Mouse (Mus musculus) midbrain, embryonic 10.5 days (tissue): ENCODE measurements around the gene CN725425. TPM values are rescaled to one million over a fixed set of nuclear protein-coding genes. Genes with fewer than 3 reads are reported as not detected.

ENCODE experiments used
- DNase-seq: peaks from one replicate; pipeline ENCODE4 v3.0.0-alpha.2; 2017; ENCODE audit warnings: low spot score
- H3K27ac ChIP-seq: fragments of 300-500 bp; sonication (generic); replicated peaks from 2 replicates; pipeline ENCODE4 v1.5.1; 2016; ENCODE audit warnings: mild to moderate bottlenecking
- H3K27me3 ChIP-seq: fragments of 300-500 bp; sonication (generic); 2 replicates; pipeline ENCODE4 v1.6.1; 2016; ENCODE audit warnings: low read depth, mild to moderate bottlenecking; ENCODE audit not compliant: poor library complexity, severe bottlenecking
- H3K36me3 ChIP-seq: fragments of 300-500 bp; sonication (generic); 2 replicates; pipeline ENCODE4 v1.6.1; 2016; ENCODE audit warnings: mild to moderate bottlenecking, moderate library complexity
- H3K4me1 ChIP-seq: fragments of 300-500 bp; sonication (generic); 2 replicates; pipeline ENCODE4 v1.6.1; 2016
- H3K4me3 ChIP-seq: fragments of 300-500 bp; sonication (generic); 2 replicates; pipeline ENCODE4 v1.5.1; 2016; ENCODE audit warnings: mild to moderate bottlenecking, moderate library complexity
- H3K9me3 ChIP-seq: fragments of 300-500 bp; sonication (generic); replicated peaks from 2 replicates; pipeline ENCODE4 v1.6.1; 2016; ENCODE audit warnings: mild to moderate bottlenecking
- WGBS: fragments of 180-500 bp; shearing (Covaris S2); methylation state at CpG from one replicate; pipeline ENCODE4 v1.1.7; 2016; 5-methylcytosine and 5-hydroxymethylcytosine counted together
- polyA plus RNA-seq: library from polyadenylated mRNA; unstranded; fragments of >200 nt; fragmentation: Nextera tagmentation; extraction: Ambion mirVana; gene quantifications from 2 replicates; pipeline ENCODE4 v1.2.1, GENCODE M21; 2016

CN725425 gene
- polyA plus RNA-seq, 1 experiment from 2014 or later = not detected

GRCm38 (mm10) chr15:91251544-91252408 is 52.5 kb downstream of the CN725425 start:
- no peak for DNase-seq
- 75% methylated on average over 9 of the region's 9 CpGs for WGBS
- Histone ChIP-seq H3K9me3 (no peaks in the 10 kb centered on the region), H3K36me3 (no peaks in the 10 kb centered on the region), H3K27ac (peak overlapping the region; percentile 46), H3K4me1 (peaks cover 16% of the 10 kb centered on the region), H3K27me3 (no peaks in the 10 kb centered on the region), H3K4me3 (no peak overlapping the region)

DNA sequence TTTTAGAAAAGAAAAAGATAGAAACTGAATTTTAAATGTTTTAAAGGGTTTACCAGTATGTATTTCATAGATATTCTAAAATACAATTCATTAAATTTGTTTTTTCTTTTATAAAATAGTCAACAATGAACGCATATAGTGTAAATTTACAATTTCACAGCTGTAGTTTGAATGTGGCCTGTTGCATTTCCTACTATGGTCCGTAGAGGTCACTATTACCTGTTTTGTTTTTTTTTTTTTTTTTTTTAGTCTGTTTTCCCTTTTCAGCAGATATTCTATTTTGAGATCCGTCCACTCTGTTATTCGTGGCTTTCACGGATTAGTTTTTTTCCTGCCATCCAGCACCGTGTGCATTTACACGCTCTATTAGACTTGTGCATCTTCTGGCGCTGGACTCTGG is 53.7 kb downstream of the CN725425 start:
- no peak overlapping the region for H3K4me3 ChIP-seq
- H3K36me3 ChIP-seq = no peaks in the 10 kb centered on the region
- 62% methylated on average over 8 of the region's 8 CpGs for WGBS
- no peak overlapping the region for H3K27ac ChIP-seq
- DNase-seq = no peak
- no peaks in the 10 kb centered on the region for H3K27me3 ChIP-seq
- H3K4me1 ChIP-seq = peaks cover 16% of the 10 kb centered on the region
- H3K9me3 ChIP-seq = no peaks in the 10 kb centered on the region

DNA sequence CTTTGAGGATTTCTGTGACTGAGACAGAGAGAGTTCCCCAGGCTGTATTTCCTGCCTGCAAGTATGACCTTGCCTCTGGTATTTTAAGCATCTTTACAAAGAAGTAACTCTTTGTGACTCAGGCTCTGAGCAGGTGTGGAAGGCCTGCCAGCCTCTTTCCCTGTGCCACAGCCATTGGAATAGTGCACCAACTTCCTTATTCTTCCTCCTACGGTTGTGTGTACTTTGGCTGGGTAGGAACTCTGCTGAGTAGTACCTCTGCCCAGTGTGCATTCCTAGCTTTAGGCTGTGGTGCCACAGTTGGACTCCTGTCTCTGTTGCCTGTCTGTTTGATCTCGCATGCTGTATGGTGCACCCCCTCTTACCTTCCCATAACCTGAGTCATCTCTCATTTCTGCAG is 56.0 kb downstream of the CN725425 start:
- DNase-seq = no peak
- Histone ChIP-seq H3K27ac (no peak overlapping the region), H3K4me1 (peaks cover 16% of the 10 kb centered on the region), H3K9me3 (no peaks in the 10 kb centered on the region), H3K27me3 (no peaks in the 10 kb centered on the region), H3K36me3 (no peaks in the 10 kb centered on the region), H3K4me3 (no peak overlapping the region)
- 97% methylated on average over 2 of the region's 2 CpGs for WGBS

- no peaks in the 10 kb centered on the region for H3K9me3 ChIP-seq
- no peak overlapping the region for H3K4me3 ChIP-seq
- no peak overlapping the region for H3K27ac ChIP-seq
- H3K27me3 ChIP-seq = no peaks in the 10 kb centered on the region
- DNase-seq = no peak
- peaks cover 1% of the 10 kb centered on the region for H3K4me1 ChIP-seq
- 78% methylated on average over 11 of the region's 11 CpGs for WGBS
- H3K36me3 ChIP-seq = no peaks in the 10 kb centered on the region
These were observed 57.8 kb downstream of the CN725425 start for GRCm38 (mm10) chr15:91257140-91257539.

DNA sequence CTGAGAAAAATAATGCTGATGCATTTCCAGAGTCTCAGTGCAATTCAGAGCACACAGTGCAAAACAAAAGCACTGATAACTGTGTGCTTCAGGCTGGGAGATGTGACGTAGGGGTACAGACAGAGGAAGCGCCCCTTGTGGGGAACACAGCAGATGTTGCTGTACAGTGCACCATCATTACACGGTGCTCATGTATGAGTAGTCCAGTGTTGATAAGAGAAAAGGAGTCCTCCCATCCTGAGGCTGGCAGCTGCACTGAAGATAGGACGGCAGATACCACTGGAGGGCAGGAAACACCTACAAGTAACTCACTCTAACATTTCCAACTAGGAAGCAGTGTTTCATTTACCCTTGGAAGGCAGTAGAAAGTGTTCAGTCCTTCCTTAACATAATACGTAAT is 61.3 kb downstream of the CN725425 start:
- no peaks in the 10 kb centered on the region for H3K9me3 ChIP-seq
- no peak overlapping the region for H3K27ac ChIP-seq
- H3K4me1 ChIP-seq = no peaks in the 10 kb centered on the region
- H3K36me3 ChIP-seq = no peaks in the 10 kb centered on the region
- H3K4me3 ChIP-seq = no peak overlapping the region
- no peaks in the 10 kb centered on the region for H3K27me3 ChIP-seq
- no peak for DNase-seq
- WGBS = 83% methylated on average over 5 of the region's 5 CpGs

DNA sequence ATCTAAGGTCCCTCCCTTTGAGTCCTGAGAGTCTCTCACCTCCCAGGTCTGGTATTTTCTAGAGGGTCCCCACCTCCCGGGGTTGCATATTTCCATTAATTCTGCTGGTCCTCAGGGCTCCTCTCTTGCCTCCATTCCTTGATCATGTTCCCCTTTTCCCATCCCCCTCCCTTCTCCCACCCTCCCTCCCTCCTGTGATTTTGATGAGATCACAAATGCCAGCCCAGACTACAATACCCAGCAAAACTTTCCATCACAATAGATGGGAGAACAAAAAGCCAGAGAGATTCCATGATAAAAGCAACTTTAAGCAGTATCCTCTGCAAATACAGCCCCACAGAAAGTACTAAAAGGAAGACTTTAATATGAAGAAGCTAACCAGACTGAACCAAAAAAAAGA is 64.6 kb downstream of the CN725425 start:
- H3K4me3 ChIP-seq = no peak overlapping the region
- H3K27ac ChIP-seq = no peak overlapping the region
- H3K36me3 ChIP-seq = no peaks in the 10 kb centered on the region
- H3K9me3 ChIP-seq = no peaks in the 10 kb centered on the region
- H3K27me3 ChIP-seq = no peaks in the 10 kb centered on the region
- H3K4me1 ChIP-seq = no peaks in the 10 kb centered on the region
- 90% methylated on average over 1 of the region's 1 CpGs for WGBS
- no peak for DNase-seq

DNA sequence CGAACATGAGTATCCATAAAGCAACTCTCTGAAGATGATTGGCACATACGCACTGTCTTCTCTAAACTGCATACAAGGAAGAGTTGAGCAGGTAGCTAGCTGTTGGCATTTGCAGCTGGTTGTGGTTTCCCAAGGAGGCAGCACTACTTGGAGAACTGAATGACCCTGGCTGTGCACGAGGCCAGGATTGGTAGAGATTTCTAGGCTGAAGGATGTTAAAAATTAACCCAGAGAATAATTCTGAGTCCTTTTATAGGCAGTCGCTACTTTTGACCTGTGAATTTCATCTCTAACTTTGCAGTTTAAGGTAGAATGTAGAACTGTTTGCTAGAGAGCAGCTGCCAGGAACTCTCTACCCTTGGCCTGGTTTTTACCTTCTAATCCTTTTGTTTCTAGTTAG is 69.2 kb downstream of the CN725425 start:
- H3K9me3 ChIP-seq = no peaks in the 10 kb centered on the region
- H3K36me3 ChIP-seq = no peaks in the 10 kb centered on the region
- no peaks in the 10 kb centered on the region for H3K4me1 ChIP-seq
- no peak overlapping the region for H3K27ac ChIP-seq
- no peak for DNase-seq
- no peak overlapping the region for H3K4me3 ChIP-seq
- H3K27me3 ChIP-seq = no peaks in the 10 kb centered on the region
- WGBS = 92% methylated on average over 4 of the region's 4 CpGs

- no peaks in the 10 kb centered on the region for H3K36me3 ChIP-seq
- H3K27me3 ChIP-seq = no peaks in the 10 kb centered on the region
- no peak overlapping the region for H3K27ac ChIP-seq
- 71% methylated on average over 3 of the region's 3 CpGs for WGBS
- no peak for DNase-seq
- H3K4me3 ChIP-seq = no peak overlapping the region
- H3K4me1 ChIP-seq = no peaks in the 10 kb centered on the region
- H3K9me3 ChIP-seq = no peaks in the 10 kb centered on the region
These were observed 76.7 kb downstream of the CN725425 start for GRCm38 (mm10) chr15:91275961-91276360.

- Histone ChIP-seq H3K9me3 (no peaks in the 10 kb centered on the region), H3K4me3 (no peak overlapping the region), H3K4me1 (no peaks in the 10 kb centered on the region), H3K36me3 (no peaks in the 10 kb centered on the region), H3K27me3 (no peaks in the 10 kb centered on the region), H3K27ac (no peak overlapping the region)
- WGBS = 94% methylated on average over 5 of the region's 5 CpGs
- no peak for DNase-seq
These were observed 80.3 kb downstream of the CN725425 start for GRCm38 (mm10) chr15:91279571-91279970.

- no peak for DNase-seq
- Histone ChIP-seq H3K9me3 (no peaks in the 10 kb centered on the region; the same call in 1 of the 2 replicates), H3K27ac (no peak overlapping the region), H3K27me3 (no peaks in the 10 kb centered on the region), H3K4me3 (no peak overlapping the region), H3K4me1 (no peaks in the 10 kb centered on the region), H3K36me3 (no peaks in the 10 kb centered on the region)
- 87% methylated on average over 5 of the region's 5 CpGs for WGBS
These were observed 82.2 kb downstream of the CN725425 start for GRCm38 (mm10) chr15:91281521-91281920.

GRCm38 (mm10) chr15:91282822-91283221 is 83.5 kb downstream of the CN725425 start:
- DNase-seq = no peak
- Histone ChIP-seq H3K4me1 (no peaks in the 10 kb centered on the region), H3K27ac (no peak overlapping the region), H3K36me3 (no peaks in the 10 kb centered on the region), H3K4me3 (no peak overlapping the region), H3K9me3 (peaks cover 7% of the 10 kb centered on the region), H3K27me3 (no peaks in the 10 kb centered on the region)
- 88% methylated on average over 7 of the region's 7 CpGs for WGBS

DNA sequence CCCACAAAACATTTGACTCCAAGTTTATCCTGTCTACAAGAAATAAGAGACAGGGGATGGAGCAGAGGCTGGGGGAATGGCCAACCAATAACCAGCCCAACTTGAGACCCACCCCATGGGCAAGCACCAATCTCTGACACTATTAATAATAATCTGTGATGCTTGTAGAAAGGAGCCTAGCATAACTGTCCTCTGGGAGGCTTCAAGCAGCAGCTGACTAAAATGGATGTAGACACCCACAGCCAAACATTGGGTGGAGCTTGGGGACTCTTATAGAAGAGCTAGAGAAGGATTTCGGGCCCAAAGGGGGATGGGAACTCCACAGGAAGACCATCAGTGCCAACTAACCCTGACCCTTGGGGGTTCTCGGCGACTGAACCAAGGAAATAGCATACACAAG is 84.1 kb downstream of the CN725425 start:
- 91% methylated on average over 3 of the region's 3 CpGs for WGBS
- Histone ChIP-seq H3K27me3 (no peaks in the 10 kb centered on the region), H3K27ac (no peak overlapping the region), H3K4me3 (no peak overlapping the region), H3K4me1 (no peaks in the 10 kb centered on the region), H3K36me3 (no peaks in the 10 kb centered on the region), H3K9me3 (peaks cover 7% of the 10 kb centered on the region)
- no peak for DNase-seq

- peaks cover 13% of the 10 kb centered on the region for H3K4me1 ChIP-seq
- no peaks in the 10 kb centered on the region for H3K36me3 ChIP-seq
- no peak overlapping the region for H3K4me3 ChIP-seq
- H3K9me3 ChIP-seq = no peaks in the 10 kb centered on the region
- 89% methylated on average over 11 of the region's 11 CpGs for WGBS
- no peak overlapping the region for H3K27ac ChIP-seq
- DNase-seq = no peak
- peaks cover 10% of the 10 kb centered on the region for H3K27me3 ChIP-seq
These were observed 100.1 kb downstream of the CN725425 start for GRCm38 (mm10) chr15:91299319-91299835.
